Mouse (Mus musculus) cerebellum, postnatal 36 days (tissue): Measurements from ENCODE around the gene Nt5c3b.

ENCODE experiments used
- DNase-seq, 2 experiments: peaks; one replicate each; pipeline ENCODE4 v3.0.0; 2021 to 2022; ENCODE audit warnings: mixed read lengths in 2 of 2

Nt5c3b gene

DNA sequence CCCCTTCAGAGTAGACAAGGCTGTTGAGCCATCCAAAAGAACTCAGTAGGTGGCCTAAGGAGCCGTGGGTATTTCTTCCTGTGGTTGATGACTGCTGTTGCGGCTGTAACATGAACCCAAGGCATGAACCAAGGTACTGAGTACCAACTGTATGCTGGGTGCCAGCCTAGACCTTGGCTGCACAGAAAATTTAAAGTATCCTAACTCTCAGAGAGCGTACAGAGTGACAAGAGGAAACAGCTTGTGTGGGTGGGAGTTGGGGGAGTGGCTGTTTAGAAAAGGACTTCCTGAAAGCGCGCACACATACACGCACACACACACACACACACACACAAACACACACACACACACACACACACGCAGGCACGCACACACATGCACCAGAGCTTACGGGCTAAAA, 42.3 kb downstream of the Nt5c3b start:
- DNase-seq: no peak

DNA sequence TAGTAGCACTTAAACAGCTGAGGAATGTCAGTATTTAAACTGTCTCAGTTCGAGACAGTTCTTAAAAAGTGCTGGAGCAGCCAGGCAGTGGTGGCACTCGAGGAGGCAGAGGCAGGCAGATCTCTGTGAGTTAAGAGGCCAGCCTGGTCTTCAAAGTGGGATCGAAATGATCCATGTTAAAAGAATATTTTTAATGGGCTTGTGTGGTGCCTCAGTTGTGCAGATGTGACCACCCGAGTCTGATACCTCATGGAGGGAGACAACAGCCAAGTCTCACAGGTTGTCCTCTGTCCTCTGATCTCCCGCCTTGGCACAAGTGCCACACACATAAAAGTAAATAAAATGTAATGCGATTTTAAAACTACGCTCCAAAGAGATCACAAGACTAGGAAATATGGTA, 43.1 kb downstream of the Nt5c3b start:
- DNase-seq: no peak

DNA sequence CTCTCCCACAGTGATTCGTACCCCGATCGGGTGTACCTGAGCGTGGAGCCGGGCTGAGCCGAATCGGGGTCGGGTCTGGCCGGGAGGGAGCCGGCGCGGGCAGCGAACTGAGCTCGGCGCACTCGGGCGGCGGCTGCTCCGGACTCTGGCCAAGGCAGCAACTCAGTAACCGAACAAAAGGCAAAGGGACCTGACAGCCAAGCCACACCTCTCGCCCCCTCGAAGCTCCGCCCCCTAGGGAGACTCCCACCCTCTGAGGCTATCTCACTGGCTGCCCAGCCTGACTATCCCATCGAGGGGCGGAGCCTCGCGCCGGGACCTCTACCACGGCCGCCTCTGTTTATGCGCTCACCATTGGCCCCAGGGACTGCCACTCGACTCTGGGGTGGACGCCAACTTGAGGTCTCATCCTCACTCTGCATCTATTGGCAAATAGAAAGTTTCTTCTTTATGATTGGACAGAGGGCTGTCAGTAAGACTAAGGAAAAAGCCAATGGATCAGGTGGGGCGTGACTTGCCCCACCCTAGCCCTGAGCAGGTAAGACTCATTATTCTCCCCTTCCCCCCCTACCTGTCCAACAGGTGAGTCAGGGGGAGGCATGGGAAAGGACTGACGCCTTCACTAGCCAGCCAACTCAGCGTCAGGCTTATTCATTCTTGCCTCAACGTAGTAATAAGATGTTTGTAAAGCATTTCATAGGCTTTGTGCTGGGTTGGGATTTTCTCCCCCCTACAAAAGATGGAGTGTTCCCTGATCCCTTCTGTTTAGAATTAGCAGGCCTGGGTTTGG, 43.8 kb downstream of the Nt5c3b start, which contains the start of gene Jup:
Jup (minus strand) TSS at position 164 of the 790 bp plus-strand sequence.
- DNase-seq: peak; percentile 100

DNA sequence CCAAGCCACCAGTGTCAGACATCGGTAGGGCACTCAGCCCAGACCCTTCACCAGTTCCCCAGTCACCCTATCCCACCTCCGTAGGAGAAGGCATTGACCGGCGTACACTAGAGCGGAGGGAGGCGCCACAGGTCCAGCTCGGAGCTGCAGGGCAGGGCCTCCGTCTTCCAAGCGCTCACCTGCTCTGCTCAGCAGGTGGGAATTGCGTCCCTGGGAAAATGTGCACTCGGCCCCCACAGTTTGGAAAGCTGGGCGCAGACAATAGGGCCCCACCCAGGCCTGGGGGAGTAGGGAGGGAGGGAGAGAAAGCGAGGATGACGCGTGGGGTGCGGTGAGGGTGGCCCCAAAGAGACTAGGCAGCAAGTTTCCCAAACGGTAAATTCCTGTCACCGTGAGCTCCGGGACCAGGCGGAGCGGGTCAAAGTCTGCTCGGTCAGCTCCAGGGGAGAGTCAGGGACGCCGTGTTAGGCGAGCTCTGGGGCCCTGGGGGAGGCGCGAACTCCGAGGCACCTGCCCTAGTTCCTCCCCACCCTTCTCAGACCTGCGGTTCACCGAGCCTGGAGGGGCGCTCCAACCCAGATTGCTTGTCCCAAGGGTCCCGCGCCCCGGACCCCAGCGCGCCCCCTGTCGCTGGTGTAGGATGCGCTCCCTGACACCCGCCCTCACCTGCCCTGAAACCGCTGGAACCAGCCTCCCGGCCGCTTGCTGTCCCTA, 44.6 kb downstream of the Nt5c3b start:
- peak; percentile 69 to 72 for DNase-seq

DNA sequence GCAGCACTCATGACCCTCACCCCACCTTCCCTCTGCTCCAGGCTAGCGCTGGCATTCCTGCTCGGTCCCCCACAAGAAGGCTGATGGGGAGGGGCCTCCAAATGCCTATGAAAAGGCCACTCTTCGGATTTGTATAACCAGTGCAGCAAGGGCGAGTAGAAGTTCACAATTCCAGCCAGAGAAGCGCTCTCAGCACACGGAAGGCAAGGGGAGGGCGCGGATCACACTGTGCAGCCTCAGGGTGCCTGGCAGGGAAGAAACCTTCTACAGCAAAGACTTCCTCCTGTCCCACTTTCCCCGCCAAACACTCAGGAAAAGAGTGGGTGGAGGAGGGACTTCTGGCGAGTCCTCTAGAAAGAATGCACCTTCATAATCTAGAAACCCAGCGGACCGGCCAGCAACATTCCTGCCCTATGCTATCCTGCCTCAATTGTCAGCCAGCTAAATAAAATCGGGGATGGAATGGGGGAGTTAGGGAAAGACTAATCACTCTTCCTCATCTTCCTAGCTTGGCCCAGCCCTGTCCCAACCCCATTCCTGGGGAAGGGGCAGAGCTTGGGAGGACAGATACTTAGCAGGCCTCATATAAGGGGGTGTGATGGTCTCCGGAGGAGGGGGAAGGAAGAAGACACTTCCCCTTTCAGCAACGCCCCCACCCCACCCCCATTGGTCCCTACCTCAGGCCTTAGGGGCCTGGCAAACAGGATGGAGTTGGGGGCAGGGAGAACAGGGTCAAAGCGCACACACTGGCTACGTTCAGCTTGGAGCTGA, 45.6 kb downstream of the Nt5c3b start:
- peak; percentile 70 to 75 for DNase-seq

DNA sequence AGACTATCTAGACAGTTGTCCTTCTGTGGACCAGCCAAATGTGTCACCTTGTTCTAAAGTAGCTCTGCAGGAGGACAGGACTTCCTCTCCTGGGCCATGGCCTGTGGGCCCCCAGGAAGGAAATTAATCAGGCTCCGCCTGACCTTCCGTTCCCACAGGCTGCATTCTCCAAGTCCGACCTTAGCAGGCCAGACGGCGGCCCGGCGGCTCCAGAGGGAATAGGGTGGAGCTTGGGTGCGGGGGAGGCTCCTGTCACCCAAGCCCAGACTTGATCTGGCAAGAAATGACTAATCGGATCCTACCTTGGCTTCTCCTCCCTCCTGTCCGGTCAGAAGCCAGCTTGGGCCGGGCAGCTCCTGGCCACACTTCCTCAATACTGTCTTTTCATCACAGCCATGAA, 46.4 kb downstream of the Nt5c3b start:
- DNase-seq: peak; percentile 81 to 82

DNA sequence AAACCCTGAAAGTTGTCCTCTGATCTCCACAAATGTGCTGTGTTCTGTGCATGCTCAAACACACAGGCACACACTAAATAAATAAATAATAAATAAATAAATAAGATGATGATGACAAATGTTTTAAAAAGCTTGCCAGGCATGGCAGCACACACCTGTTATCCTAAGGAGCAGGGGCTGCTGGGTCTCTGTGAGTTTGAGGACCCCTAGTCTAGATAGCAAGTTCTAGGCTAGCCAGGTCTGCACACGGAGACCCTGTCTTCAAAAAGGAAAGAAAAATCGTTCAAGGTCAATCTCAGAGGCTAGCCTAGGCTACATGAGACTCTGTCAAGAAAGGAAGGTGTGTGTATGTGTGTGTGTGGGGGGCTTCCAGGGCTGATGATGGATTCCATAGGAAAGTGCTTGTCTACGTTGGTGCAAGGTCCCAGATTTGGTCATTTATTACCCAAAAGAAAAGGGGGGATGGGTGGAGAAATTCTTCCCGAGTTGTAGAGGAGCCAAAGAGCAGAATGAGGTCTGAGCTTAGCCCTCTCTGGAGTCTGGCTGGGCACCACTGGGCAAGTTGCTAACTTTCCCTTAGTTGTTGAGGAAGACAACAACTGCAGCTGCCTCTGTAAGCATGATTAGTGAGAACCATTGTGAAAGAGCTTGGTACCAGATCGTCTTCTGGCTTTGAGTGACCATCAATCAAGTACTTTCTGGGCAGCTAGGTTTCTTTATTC, 47.1 kb downstream of the Nt5c3b start:
- no peak for DNase-seq

DNA sequence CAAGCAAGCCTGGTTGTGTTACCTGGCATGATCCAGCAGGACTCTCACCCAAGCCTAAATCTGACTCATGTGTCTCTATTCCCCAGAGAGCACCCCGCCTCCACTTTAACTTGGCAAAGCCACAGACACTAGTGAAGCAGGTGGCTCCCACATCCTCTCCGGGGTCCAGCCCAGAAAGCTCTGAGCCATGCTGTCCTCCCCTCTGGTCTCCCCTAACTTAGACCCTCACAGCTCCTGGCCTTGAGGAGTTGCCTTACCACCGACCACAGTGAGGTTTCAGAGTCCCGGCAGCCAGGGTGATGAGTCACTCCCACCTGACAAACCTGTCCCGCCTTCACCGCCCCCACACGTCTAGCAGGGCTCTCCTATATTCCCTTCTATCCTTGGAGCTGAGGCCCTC, 47.9 kb downstream of the Nt5c3b start:
- DNase-seq: peak in 1 of 2 experiments; percentile 49

DNA sequence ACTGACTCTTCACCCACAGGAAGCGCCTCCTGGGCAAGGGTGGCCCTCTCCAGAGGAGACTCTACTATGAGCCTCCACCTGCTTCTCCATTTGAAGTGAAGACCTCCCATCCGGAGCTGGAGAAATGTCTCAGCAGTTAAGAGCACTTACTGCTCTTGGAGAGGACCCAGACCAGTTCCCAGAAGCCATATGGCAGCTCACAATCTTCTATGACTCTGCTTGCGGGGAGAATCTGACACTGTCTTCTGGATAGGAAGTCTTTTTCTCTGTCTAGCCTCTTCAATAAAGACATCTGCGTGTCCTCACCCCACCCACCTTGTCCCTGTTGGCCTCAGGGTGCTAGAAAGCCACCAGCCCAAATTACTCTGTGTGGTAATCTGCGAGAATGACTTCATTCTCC, 48.6 kb downstream of the Nt5c3b start:
- DNase-seq: no peak

DNA sequence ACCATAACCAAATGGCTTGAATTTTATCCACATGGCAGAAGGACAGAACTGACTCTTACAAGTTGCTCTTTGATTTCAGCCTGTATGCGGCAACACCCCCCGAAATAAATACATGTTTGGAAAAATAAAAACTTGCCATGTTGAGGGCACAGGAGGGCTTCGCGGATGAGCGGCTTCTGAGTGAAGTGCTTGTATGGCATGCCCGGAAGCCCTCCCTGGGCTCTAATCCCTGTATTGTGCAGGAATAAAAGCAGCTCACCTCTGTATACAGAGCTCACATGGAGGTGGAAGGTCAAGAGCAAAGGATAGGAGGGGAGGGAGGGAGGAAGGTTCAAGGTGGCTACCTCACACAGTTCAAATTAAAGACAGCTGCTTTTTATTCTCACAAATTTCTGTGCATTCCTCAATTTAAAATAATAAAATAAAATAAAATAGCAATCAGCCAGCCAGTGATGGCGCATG, 49.7 kb downstream of the Nt5c3b start:
- DNase-seq: no peak

DNA sequence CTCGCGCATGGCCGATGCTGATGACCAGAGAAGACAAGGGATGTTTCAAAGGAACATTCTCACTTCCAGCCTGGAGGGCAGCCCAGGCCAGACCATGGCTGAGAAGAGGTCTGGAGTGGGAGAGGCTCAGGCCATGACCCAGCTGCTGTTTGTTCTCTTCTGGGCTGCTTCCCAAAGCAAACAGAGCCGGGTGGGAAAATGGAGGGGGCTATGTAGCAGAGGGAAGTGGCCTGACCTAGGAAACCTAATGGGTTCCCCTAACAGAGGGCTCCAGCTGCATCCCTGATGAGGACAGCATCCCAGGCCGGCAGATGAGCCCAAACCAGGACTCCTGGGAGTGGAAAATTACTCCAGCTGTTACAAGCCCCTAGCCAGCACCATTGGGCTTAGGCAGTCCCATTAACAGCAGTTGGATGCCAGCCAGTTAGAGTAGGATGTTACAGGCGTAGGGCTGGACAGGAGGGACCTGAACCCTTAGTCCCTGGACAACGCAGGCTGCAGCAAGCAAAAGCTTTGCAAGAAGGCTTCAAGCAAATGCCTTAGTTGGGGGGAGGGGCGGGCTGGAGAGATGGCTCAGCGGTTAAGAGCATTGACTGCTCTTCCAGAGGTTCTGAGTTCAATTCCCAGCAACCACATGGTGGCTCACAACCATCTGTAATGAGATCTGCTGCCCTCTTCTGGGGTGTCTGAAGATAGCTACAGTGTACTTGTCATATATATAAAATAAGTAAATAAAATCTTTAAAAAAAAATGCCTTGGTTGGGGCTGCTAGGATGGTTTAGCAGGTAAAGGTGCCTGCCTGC, 50.3 kb downstream of the Nt5c3b start:
- DNase-seq: no peak

DNA sequence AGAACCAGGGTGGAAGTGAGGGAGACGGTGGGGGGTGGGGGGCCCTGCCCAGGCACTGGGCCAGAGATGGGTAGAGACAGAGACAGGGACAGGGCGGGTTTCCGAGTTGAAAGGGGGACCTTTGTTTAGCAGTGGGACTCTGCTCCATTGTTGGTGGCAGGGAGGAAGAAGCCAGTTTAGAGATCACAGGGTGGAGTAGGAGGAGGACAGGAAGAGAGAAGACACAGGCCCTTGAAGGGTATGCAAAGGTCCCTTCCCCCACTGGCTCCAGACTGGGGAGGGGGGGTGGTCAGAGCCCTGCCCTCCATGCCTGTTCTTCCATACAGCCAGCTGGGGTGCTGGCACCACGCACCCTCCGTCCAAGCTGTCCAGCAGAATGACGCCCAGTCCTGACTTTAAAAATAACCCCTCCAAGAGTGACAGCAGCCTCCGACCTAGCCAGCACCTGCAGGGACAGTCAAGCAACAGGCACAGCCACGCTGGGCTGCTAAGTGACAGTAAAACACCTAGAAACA, 51.6 kb downstream of the Nt5c3b start:
- peak; percentile 81 to 84 for DNase-seq

DNA sequence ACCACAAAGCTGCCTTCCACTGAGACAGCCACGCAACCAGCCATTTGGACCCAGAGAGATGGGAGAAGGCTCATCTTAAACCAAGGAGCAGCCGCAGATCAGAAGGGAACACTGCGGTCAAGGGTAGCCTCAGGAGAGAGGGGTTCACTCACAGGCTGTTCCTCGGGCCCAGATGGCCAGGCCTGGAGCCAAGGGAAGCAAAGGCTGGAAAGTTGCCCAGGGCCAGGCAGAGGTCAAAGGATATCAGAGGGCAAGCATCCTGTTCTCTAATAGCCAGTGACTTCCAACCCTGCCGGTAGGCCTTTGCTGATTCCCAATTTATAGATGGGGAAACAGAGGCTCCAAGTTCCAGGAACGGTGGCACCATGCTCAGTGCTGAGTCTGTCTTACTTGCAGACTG, 53.0 kb downstream of the Nt5c3b start:
- peak; percentile 52 to 57 for DNase-seq

DNA sequence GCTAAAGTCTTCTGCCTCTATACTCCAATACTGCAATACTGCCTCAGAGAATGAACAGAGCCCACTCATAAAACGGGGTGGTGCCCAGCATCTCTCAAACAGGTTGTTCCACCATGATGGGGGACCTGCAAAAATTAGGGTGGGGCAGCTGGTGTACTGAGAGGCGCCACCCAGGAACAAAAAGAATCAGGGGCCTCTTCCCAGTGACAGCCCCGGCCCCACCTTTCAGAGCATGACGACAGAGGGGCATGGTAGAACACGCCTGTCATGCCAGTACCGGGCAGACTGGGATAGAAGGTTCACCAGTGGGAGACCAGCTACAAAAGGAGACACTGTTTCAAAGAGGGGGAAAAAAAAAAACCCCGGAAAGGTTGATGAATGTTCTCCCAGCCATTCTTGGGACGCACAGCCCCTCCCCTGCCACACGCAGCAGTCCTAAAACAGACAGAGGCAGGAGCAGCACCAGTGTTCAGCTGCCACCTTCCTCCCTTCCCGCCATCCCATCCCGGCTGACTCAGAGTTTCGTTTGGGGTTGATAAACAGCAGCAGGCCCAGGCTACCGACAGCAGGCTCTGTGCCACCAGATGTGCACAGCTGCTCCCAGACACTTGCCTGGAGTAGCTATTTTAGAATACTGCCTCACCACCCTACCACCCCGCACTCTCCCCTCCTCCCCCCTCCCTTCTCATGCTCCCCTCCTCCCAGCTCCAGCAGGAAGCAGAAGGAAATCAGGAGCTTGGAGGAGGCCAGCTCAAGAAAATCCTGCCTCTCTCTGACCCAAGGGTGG, 53.8 kb downstream of the Nt5c3b start:
- no peak for DNase-seq

DNA sequence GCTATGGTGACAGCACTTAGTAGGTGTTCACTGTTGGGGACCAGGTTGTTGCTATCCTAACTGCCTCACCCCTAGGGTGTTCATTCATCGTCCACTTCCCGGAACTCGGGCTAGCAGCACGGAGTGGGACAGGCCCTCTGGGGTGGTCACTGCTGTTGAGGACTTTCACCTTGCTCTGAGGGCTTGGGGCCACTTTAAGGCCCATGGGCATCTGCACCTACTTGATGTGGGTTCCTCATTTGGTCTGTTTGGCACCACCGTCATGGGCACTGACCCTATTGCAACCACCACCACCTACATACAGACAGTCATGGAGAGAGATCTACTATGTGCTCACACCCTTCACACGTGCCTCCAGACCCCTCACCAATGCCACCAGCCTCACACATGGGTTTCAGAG, 54.5 kb downstream of the Nt5c3b start:
- no peak for DNase-seq

DNA sequence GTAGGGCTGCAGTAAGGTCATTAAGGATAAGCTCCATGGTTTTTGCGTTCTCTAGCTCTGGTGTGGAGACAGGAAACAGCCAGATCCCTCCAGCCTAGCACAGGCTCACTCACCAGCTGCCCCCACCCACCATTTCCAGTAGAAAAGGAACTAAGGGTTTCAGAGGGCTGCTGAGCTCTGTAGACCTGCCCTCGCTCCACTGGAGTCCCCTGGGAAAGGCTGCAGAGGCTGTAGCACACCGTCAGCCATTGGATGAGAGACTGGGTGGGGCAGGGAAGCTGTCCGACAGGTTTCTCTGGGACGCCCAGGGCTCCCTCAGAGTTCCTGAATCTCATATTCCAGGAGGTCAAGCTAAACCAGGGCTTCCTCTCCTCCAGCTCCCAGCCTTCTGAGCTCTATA, 55.0 kb downstream of the Nt5c3b start:
- no peak for DNase-seq

DNA sequence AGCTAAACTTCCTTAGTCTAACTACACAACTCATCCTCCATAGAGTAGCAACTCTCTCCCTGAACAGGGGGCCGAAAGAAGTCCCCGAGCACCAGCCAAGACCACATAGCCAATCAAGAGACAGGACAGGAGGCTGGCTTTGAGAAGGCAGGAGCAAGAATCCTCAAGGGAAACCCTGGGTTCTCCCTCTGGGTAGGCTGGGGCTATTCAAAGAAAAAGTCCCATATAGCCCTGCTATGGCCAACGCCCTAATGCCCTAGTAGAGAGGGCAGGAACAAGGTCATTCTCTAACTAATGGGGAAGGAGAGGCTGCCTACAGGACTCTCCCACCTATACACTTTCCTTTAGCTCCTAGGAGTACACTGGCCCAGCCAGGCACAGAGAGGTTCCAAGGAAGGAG, 56.6 kb downstream of the Nt5c3b start:
- DNase-seq: no peak

DNA sequence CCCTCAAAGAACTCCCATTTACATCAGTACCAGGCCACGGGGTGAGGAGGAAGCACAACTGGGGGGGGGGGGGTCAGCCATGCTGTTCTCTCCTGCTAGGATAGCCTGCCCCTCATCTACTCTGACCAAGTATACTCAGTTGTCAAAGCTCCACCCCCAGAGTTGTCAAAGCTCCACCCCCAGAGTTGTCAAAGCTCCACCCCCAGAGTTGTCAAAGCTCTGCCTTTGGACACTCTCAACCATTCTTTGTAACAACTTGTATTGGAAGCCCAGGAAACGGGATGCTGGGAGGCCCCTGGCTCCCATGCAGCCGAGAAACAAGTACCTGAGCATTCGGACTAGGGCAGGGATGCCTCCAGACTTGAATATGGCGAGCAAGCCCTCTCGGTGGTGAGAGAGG, 58.9 kb downstream of the Nt5c3b start:
- no peak for DNase-seq

DNA sequence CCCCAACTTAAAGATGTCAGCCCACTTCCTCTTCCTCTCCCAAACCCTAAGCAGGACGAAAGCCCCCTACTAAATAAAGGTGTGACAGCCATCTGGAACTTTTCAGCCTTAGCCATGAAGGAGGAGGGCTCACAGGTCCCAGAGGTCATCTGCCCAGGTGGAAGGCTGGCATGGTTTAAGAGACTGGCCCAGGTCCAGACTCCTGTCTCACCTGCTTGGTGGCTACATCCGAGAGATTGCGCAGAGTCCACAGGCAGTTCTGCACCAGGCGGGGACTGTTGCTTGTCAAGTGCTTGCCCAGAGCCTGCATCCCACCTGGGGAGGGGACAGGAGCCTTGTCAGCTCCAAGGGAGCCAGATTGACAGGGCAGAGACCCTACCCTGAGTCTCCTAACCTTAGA, 62.3 kb downstream of the Nt5c3b start:
- DNase-seq: no peak

DNA sequence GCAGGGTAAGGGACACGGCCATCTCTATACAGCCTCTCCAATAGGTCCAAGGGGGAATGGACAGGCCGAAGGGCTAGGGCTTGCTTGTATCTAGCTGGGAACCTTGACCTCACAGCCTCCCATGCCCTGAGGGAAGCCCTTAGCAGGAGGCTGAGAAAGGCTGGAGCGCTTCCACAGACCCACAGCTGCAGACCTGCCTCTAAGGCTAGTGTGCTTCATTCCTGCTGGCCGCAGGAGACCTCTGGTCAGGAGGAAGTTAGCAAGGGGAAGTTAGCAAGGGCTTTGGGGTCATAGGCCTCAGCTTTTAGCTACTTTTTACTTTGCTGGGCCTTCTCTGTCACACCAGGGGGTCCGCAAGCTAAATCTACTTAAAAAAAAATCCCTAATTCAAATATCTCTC, 63.2 kb downstream of the Nt5c3b start:
- no peak for DNase-seq

DNA sequence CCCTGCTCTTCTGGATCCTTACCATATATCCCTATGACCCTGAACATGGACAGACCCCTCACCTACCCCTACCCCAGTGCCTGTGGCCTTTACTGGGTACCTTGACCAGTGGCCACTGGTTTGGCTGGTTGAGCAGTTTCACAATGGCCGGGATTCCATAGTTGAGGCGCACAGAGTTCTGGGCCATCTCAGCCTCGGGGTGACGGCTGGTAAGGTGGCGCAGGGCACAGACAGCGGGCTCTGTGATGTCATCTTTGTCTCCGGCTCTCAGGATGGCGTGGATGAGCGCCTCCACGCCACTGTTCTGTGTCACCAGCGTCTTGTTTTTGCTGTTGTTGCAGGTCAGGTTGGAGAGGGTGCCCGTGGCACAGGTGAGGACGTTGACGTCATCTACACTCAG, 63.6 kb downstream of the Nt5c3b start:
- no peak for DNase-seq
